Mouse (Mus musculus) mouse embryonic stem cell (cell line): ENCODE results near the gene Foxn3.

Source experiments
- in situ Hi-C, 2 experiments: fragments of 300-500 bp; cut with MboI; formaldehyde crosslinking; loops; 1 replicate in 1 of 2; 3 replicates in 1 of 2; pipeline ENCODE4 v1.14.3; 2019 to 2020; ENCODE audit warnings: low sequenced_read_pairs in 2 of 2, low pct_unique_long_range_greater_than_20kb in 1 of 2, mixed read lengths in 1 of 2; ENCODE audit not compliant: unreplicated experiment in 1 of 2

The Foxn3 gene

GRCm38 (mm10) chr12:99349650-99349997 is 213.8 kb downstream of the Foxn3 start:
- in situ Hi-C loops, result no loop called here

DNA sequence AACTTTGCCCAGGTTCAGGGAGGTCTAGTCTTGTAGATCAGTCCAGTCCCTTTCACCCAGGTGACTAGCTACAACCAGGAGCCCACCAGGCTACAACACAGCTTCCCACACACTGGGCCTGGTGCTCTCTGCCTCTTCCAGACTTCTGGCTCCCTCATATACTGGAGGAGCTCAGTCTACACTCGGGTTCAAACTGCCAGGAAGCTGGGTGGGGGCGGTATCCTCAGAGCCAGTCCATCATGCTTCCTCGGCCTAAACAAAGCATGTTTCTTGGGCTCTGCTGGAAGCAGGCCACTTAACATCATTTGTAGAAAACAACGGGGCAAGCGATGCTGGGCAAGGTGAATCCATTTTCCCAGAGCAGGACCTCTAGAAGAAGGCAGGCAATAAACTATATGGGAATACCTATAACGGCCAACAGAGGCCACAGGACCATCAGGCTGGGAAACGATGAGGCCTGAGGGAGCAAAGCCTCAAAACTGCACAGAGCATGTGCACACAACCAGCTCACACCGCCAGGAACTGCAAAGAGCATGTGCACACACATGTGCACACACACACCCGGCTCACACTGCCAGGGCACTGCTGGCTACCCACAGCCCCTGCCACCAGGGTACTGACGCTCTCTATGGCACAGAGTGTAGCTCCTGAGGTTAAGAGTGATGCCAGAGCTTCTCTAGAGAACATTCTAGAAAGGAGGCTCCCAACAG is 214.3 kb downstream of the Foxn3 start:
- in situ Hi-C loops, result no loop called here

DNA sequence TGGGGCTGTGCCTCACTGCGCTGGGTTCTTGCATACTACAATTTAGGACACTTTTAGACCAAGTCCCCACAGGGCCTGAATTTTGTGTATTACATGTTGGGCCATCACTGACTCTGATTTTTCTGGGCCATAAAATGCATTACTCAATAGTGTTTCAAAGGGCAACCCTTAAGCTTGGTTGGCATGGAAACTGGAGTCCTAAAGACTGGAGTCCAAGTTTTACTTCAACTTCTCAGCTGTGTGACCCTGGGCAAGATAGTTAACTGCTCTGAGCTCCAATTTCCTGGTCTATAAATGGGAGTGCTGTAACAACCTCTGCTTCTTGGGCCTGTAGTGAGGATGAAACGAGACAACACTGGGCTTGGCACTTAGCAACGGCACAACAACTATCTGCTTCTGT is 215.9 kb downstream of the Foxn3 start:
- in situ Hi-C loops, result no loop called here

- in situ Hi-C loops, result no loop called here
These were observed 216.4 kb downstream of the Foxn3 start for GRCm38 (mm10) chr12:99346982-99347381.

DNA sequence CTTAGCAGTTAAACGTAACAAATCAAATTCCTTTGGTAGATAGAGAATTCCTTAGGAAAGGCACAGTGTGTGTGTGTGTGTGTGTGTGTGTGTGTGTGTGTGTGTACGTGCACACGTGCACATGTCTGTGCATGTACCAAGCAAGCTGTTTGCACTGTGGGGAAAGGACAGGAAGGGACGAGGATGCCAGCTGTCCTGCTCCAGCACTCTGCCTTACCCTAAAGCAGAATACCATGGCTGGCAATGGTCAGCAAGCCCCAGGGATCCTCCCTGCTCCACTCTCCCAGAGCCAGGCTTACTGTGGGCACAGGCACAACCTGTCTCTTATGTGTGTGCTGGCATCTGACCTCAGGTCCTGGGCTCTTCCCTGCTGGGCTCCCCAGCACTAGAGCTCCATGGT is 218.1 kb downstream of the Foxn3 start:
- in situ Hi-C loops, result no loop called here

- in situ Hi-C loops, result no loop called here
These were observed 220.0 kb downstream of the Foxn3 start for GRCm38 (mm10) chr12:99343378-99343777.

DNA sequence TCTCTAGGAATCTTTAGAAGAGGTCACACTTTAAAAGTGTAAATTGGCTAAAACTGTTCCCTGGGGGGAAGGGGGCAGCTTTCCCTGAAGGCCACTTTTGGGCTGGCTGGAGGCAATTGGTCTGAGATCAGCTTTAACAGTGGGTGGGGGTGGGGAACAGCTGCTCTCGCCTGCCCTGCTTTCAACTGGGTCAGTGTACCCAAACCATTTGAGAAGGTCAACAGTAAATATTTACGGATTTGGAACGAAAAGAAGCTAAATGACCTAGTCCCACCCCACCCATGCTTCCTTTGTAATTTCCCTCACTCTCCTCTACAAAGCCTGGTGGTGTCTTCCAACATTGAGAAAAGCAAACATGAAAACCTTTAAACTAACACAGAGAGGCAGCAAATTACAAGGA is 221.2 kb downstream of the Foxn3 start:
- in situ Hi-C loops, result no loop called here

DNA sequence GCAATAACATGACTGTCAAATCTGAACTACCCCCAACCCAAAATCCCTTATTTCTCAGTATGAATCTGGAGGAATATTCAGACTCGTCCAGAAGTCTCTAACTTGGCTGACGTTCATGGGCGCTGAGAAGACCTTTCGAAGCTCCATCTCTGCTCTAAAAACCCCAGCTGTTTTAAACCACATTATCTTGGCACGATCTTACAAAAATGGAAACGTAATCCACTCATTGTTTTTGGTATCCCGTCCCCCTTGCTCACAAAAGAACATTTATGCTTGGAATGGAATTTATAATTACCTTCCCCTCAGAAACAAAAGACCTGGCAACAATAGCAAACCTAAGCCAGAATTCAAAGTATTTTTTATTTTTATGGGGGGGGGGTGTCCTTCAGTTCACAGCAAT is 221.6 kb downstream of the Foxn3 start:
- in situ Hi-C loops, result no loop called here

- in situ Hi-C loops, result no loop called here
These were observed 222.8 kb downstream of the Foxn3 start for GRCm38 (mm10) chr12:99340418-99341182.

- in situ Hi-C loops, result no loop called here
These were observed 223.6 kb downstream of the Foxn3 start for GRCm38 (mm10) chr12:99339640-99340325.

- in situ Hi-C loops, result no loop called here
These were observed 224.6 kb downstream of the Foxn3 start for GRCm38 (mm10) chr12:99338754-99339153.

DNA sequence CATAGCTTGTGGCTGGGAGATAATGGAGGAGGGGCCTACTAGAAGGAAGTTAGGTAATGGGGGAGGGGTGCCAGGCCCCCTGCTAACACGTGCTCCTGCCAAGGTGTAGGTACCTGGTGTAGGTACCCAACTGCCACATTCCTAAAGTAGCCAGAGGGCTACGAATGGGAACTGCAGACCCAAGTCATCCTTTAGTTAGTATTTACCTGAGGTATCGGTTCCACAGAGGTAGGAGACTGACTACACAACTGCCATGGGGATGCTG is 226.3 kb downstream of the Foxn3 start:
- in situ Hi-C loops, result no loop called here

DNA sequence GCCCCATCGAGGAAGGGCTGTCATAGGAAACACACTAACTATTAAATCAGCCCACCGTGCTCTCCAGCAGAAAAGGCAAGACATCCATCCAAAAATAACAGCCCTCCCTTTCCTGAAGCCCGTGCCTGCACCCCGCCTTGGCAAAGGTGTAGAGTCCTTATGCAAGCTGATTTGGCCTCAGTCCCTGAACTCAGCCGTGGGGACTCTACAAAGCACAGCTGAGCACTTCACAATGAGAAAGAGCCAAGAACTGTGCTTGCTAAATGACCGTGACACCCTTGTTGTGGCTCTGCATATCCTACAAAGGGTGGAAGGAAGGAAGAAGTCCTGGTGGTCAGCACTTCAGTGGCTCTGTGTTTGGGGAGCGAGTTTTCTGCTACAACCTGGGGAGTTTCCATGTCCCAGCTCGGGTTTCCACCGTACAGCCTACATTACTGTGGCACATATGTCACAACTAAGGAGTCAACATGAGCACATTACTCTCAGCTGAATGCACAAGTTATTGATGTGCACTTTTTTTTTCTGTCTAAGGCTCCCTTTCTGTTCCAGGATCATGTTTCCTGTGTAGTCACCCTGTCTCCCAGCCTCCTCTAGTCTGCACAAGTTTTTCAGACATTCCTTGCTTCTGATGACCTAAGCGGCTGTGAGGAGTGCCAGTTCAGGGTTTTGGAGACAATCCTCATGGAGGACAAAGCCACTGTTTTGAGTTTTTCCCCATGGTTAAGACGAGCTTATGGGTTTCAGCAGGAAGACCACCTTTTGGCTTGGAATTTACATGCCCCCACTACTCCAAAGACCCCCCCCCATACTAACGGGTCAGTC is 226.8 kb downstream of the Foxn3 start:
- in situ Hi-C loops, result no loop called here

- in situ Hi-C loops, result no loop called here
These were observed 227.8 kb downstream of the Foxn3 start for GRCm38 (mm10) chr12:99335628-99336027.

GRCm38 (mm10) chr12:99334026-99334425 is 229.4 kb downstream of the Foxn3 start:
- in situ Hi-C loops, result no loop called here

DNA sequence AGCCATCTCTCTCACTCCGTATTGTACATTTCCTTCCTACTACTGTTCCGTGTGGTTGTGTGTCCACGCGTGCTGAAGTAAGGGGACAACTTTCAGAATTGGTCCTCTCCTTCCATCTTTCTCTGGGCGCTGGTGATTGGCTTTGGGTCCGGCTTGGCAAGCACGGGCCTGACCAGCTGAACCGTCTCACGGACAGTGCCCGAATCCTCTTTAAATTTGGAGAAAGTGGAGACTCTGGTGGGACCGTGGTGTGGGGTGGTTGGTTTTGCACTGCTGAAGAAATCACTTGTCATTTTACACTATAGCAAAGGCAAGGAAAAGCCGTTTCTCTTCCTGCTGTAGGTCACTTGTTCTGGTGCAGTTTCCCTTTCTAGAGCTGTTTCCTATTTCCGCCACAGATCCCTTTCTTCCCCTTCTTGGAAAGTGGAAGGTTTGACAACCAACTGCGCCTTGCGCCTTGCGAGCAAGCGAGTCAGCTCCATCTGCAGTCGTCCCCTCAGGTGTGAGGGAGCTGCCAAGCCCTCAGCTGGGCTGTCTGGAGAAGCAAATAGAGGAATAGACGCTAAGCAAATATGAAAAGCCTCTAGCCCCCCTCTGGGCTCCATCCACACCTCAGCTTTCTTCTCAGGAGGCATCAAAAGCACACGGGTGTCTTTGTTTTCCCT is 229.9 kb downstream of the Foxn3 start:
- in situ Hi-C loops, result no loop called here

- in situ Hi-C loops, result no loop called here
These were observed 231.1 kb downstream of the Foxn3 start for GRCm38 (mm10) chr12:99332144-99332807.

- in situ Hi-C loops, result no loop called here
These were observed 231.9 kb downstream of the Foxn3 start for GRCm38 (mm10) chr12:99331341-99331947.
